Mouse (Mus musculus): ENCODE data around the gene Olfr1176. TPM values are rescaled to one million over a fixed set of nuclear protein-coding genes. Genes with fewer than 3 reads are reported as not detected.

Gene Olfr1176
- polyA plus RNA-seq (2021; fragmentation: Nextera tagmentation), result not detected in 2 replicates
- long read RNA-seq, experiment 1, result 0 reads
- long read RNA-seq, experiment 2, result 0 reads

DNA sequence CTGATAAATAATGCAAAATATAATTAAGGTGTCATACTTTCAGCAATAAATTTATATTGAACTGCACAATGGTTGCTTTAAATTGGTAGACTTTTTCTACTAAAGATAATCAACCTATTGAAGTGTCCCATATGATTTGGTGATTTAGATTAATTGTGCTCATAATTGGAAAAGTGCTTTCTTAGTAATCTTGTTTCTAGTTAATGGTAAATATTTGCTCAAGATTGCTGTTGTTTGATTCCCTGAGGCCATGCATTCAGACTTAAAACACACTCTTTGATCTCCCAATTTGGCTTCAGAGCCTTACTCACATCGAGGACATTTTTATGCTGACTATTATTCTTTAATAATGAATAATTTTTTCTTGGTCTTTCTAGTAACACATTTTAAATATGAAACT, at the start of gene Olfr1176:
Olfr1176 (plus strand) TSS at position 301 of the 400 bp plus-strand sequence.

GRCm38 (mm10) chr2:88315035-88315434, 21.5 kb upstream of the Olfr1176 start, which contains the start of gene Olfr1174-ps:
TSS of gene Olfr1174-ps (minus strand) at chr2:88315135.

GRCm38 (mm10) chr2:88327115-88327514, 9.4 kb upstream of the Olfr1176 start, which contains the start of gene Olfr1175-ps:
TSS of gene Olfr1175-ps (minus strand) at chr2:88327215.

GRCm38 (mm10) chr2:88346392-88346791, 9.9 kb downstream of the Olfr1176 start, which contains the start of gene Olfr1177-ps:
TSS of gene Olfr1177-ps (minus strand) at chr2:88346492.

GRCm38 (mm10) chr2:88386762-88387161, 50.2 kb downstream of the Olfr1176 start, which contains the start of gene Olfr1178:
TSS of gene Olfr1178 (plus strand) at chr2:88387062.

Other genes starting within 250 kb of the Olfr1176 start
- gene Olfr1164, start 242.8 kb upstream of the Olfr1176 start, polyA plus RNA-seq (2021; fragmentation: Nextera tagmentation), result not detected in 2 replicates
- not detected in 2 replicates for gene Olfr1166, start 208.4 kb upstream of the Olfr1176 start, polyA plus RNA-seq (2021; fragmentation: Nextera tagmentation)
- not detected in 2 replicates for gene Olfr1167, start 181.5 kb upstream of the Olfr1176 start, polyA plus RNA-seq (2021; fragmentation: Nextera tagmentation)
- not detected in 2 replicates for gene Olfr1168, start 154.8 kb upstream of the Olfr1176 start, polyA plus RNA-seq (2021; fragmentation: Nextera tagmentation)
- gene Olfr1170, start 108.4 kb upstream of the Olfr1176 start, polyA plus RNA-seq (2021; fragmentation: Nextera tagmentation), result not detected in 2 replicates
- gene Olfr1173, start 56.8 kb upstream of the Olfr1176 start, polyA plus RNA-seq (2021; fragmentation: Nextera tagmentation), result not detected in 2 replicates
- gene Olfr1174-ps, start 21.6 kb upstream of the Olfr1176 start, polyA plus RNA-seq (2021; fragmentation: Nextera tagmentation), result not detected in 2 replicates
- not detected in 2 replicates for gene Olfr1175-ps, start 9.5 kb upstream of the Olfr1176 start, polyA plus RNA-seq (2021; fragmentation: Nextera tagmentation)
- not detected in 2 replicates for gene Olfr1177-ps, start 9.8 kb downstream of the Olfr1176 start, polyA plus RNA-seq (2021; fragmentation: Nextera tagmentation)
- not detected in 2 replicates for gene Olfr1178, start 50.3 kb downstream of the Olfr1176 start, polyA plus RNA-seq (2021; fragmentation: Nextera tagmentation)
- not detected in 2 replicates for gene Olfr1179, start 69.7 kb downstream of the Olfr1176 start, polyA plus RNA-seq (2021; fragmentation: Nextera tagmentation)
- gene Olfr1180, start 82.4 kb downstream of the Olfr1176 start, polyA plus RNA-seq (2021; fragmentation: Nextera tagmentation), result not detected in 2 replicates
- gene Olfr1181, start 89.5 kb downstream of the Olfr1176 start, polyA plus RNA-seq (2021; fragmentation: Nextera tagmentation), result not detected in 2 replicates
- not detected in 2 replicates for gene Gm13757, start 112.4 kb downstream of the Olfr1176 start, polyA plus RNA-seq (2021; fragmentation: Nextera tagmentation)
- gene Olfr1183, start 118.1 kb downstream of the Olfr1176 start, polyA plus RNA-seq (2021; fragmentation: Nextera tagmentation), result 0.01 TPM in 1 of 2 replicates, not detected in the other
- not detected in 2 replicates for gene Olfr1184, start 146.9 kb downstream of the Olfr1176 start, polyA plus RNA-seq (2021; fragmentation: Nextera tagmentation)
- gene Olfr1185-ps1, start 156.6 kb downstream of the Olfr1176 start, polyA plus RNA-seq (2021; fragmentation: Nextera tagmentation), result not detected in 2 replicates
- not detected in 2 replicates for gene Olfr1186, start 181.8 kb downstream of the Olfr1176 start, polyA plus RNA-seq (2021; fragmentation: Nextera tagmentation)
- gene Olfr1188, start 220.2 kb downstream of the Olfr1176 start, polyA plus RNA-seq (2021; fragmentation: Nextera tagmentation), result not detected in 2 replicates
- gene Olfr1189, start 249.7 kb downstream of the Olfr1176 start, polyA plus RNA-seq (2021; fragmentation: Nextera tagmentation), result not detected in 2 replicates

Measured in left cerebral cortex, adult 6 months (tissue).